Mouse (Mus musculus) heart, adult 2 months (tissue): ENCODE measurements at regions not wholly inside any gene's neighbourhood (a gene's known extent, or its start where the extent isn't known, plus 50 kb on each side); places are given as distances from the start of the nearest gene placed in this dataset.

Source experiments
- DNase-seq, 2 experiments: peaks; one replicate each; pipeline ENCODE4 v3.0.0; 2021
- H3K27ac ChIP-seq: fragments of 200-600 bp; 2 replicates; pipeline ENCODE4 v1.8.1; 2022
- H3K27me3 ChIP-seq: fragments of 200-500 bp; 2 replicates; pipeline ENCODE4 v1.6.1; 2012; ENCODE audit warnings: mild to moderate bottlenecking, low read length, inconsistent platforms, mixed read lengths; ENCODE audit not compliant: control insufficient read depth, insufficient read depth
- H3K36me3 ChIP-seq: fragments of 200-500 bp; 2 replicates; pipeline ENCODE4 v1.6.1; 2012; ENCODE audit warnings: low read length, inconsistent platforms; ENCODE audit not compliant: control insufficient read depth, insufficient read depth
- H3K4me1 ChIP-seq: fragments of 200-500 bp; 2 replicates; pipeline ENCODE4 v1.6.1; 2011; ENCODE audit warnings: low read length; ENCODE audit not compliant: control insufficient read depth, insufficient read depth
- H3K4me3 ChIP-seq: fragments of 200-600 bp; 2 replicates; pipeline ENCODE4 v1.8.1; 2022
- H3K79me2 ChIP-seq: fragments of 200-500 bp; replicated peaks from 2 replicates; pipeline ENCODE4 v1.6.1; 2012; ENCODE audit warnings: mild to moderate bottlenecking, inconsistent platforms, low read length, moderate library complexity, mixed read lengths; ENCODE audit not compliant: control insufficient read depth, insufficient read depth
- H3K9ac ChIP-seq: fragments of 200-500 bp; 2 replicates; pipeline ENCODE4 v1.6.1; 2012; ENCODE audit warnings: low read depth, mild to moderate bottlenecking, control low read depth, inconsistent platforms, low read length, mixed read lengths
- CTCF ChIP-seq: fragments of 200-600 bp; IDR thresholded peaks from 2 replicates; pipeline ENCODE4 v1.8.1; 2022; ENCODE audit warnings: antibody characterized with exemption, mild to moderate bottlenecking, moderate library complexity
- EP300 ChIP-seq: fragments of 200-500 bp; IDR thresholded peaks from 2 replicates; pipeline ENCODE4 v1.6.1; 2011; ENCODE audit warnings: low read depth, low read length, control low read depth; ENCODE audit not compliant: insufficient read depth
- POLR2A ChIP-seq: fragments of 200-500 bp; IDR thresholded peaks from 2 replicates; pipeline ENCODE4 v1.6.1; 2011; ENCODE audit warnings: mild to moderate bottlenecking, low read depth, low read length, control low read depth; ENCODE audit not compliant: insufficient read depth
- WGBS: fragments of 180-500 bp; shearing (Covaris S2); methylation state at CpG from one replicate; pipeline ENCODE4 v1.1.7; 2018; 5-methylcytosine and 5-hydroxymethylcytosine counted together
- intact Hi-C: fragments of 180-260 bp; cut with DNase I; formaldehyde crosslinking; loops from one replicate; pipeline ENCODE4 v1.15.1; 2025

GRCm38 (mm10) chr8:15313481-15313880 is 267.6 kb upstream of the BB014433 start:
- no peak for DNase-seq
- 51% methylated on average over 5 of the region's 5 CpGs for WGBS
- H3K79me2 ChIP-seq = no peaks in the 10 kb centered on the region
- H3K9ac ChIP-seq = no peak overlapping the region
- intact Hi-C loops = no loop called here
- H3K36me3 ChIP-seq = no peaks in the 10 kb centered on the region
- no peak overlapping the region for H3K27ac ChIP-seq
- TF ChIP-seq POLR2A (no peak), EP300 (no peak), CTCF (no peak)
- H3K4me3 ChIP-seq = no peak overlapping the region
- H3K4me1 ChIP-seq = no peaks in the 10 kb centered on the region
- H3K27me3 ChIP-seq = no peaks in the 10 kb centered on the region

GRCm38 (mm10) chr8:15311509-15311908 is 265.6 kb upstream of the BB014433 start:
- Histone ChIP-seq H3K4me3 (no peak overlapping the region), H3K27ac (no peak overlapping the region), H3K9ac (no peak overlapping the region), H3K27me3 (no peaks in the 10 kb centered on the region), H3K36me3 (no peaks in the 10 kb centered on the region), H3K79me2 (no peaks in the 10 kb centered on the region), H3K4me1 (no peaks in the 10 kb centered on the region)
- 71% methylated on average over 4 of the region's 4 CpGs for WGBS
- intact Hi-C loops = no loop called here
- TF ChIP-seq POLR2A (no peak), CTCF (no peak), EP300 (no peak)
- DNase-seq = no peak

GRCm38 (mm10) chr8:15311045-15311444 is 265.2 kb upstream of the BB014433 start:
- no peak overlapping the region for H3K9ac ChIP-seq
- no peaks in the 10 kb centered on the region for H3K4me1 ChIP-seq
- no peaks in the 10 kb centered on the region for H3K27me3 ChIP-seq
- DNase-seq = no peak
- no peaks in the 10 kb centered on the region for H3K36me3 ChIP-seq
- no peak overlapping the region for H3K4me3 ChIP-seq
- no peaks in the 10 kb centered on the region for H3K79me2 ChIP-seq
- TF ChIP-seq EP300 (no peak), CTCF (no peak), POLR2A (no peak)
- 61% methylated on average over 7 of the region's 7 CpGs for WGBS
- intact Hi-C loops = no loop called here
- no peak overlapping the region for H3K27ac ChIP-seq

GRCm38 (mm10) chr8:15304143-15304677 is 258.3 kb upstream of the BB014433 start:
- no peak for DNase-seq
- no peaks in the 10 kb centered on the region for H3K36me3 ChIP-seq
- H3K27ac ChIP-seq = no peak overlapping the region
- H3K4me1 ChIP-seq = no peaks in the 10 kb centered on the region
- no peaks in the 10 kb centered on the region for H3K79me2 ChIP-seq
- H3K27me3 ChIP-seq = no peaks in the 10 kb centered on the region
- H3K4me3 ChIP-seq = no peak overlapping the region
- no peak overlapping the region for H3K9ac ChIP-seq
- intact Hi-C loops = no loop called here
- TF ChIP-seq EP300 (no peak), CTCF (no peak), POLR2A (no peak)
- 42% methylated on average over 2 of the region's 2 CpGs for WGBS

GRCm38 (mm10) chr8:15273775-15274174 is 227.9 kb upstream of the BB014433 start:
- intact Hi-C loops = no loop called here
- Histone ChIP-seq H3K4me3 (no peak overlapping the region), H3K36me3 (no peaks in the 10 kb centered on the region), H3K27me3 (no peaks in the 10 kb centered on the region), H3K4me1 (no peaks in the 10 kb centered on the region), H3K27ac (no peak overlapping the region), H3K79me2 (no peaks in the 10 kb centered on the region), H3K9ac (no peak overlapping the region)
- 33% methylated on average over 5 of the region's 5 CpGs for WGBS
- no peak for DNase-seq
- TF ChIP-seq CTCF (no peak), EP300 (no peak), POLR2A (no peak)

GRCm38 (mm10) chr8:15271793-15272587 is 226.1 kb upstream of the BB014433 start:
- 58% methylated on average over 17 of the region's 17 CpGs for WGBS
- no peaks in the 10 kb centered on the region for H3K27me3 ChIP-seq
- intact Hi-C loops = loop anchor here (2.0 kb wide), 1 partner anchor 457 kb away; no protein-coding TSS in a partner anchor
- TF ChIP-seq EP300 (no peak), CTCF (no peak), POLR2A (no peak)
- H3K4me3 ChIP-seq = no peak overlapping the region
- H3K27ac ChIP-seq = no peak overlapping the region
- no peak for DNase-seq
- H3K36me3 ChIP-seq = no peaks in the 10 kb centered on the region
- H3K4me1 ChIP-seq = no peaks in the 10 kb centered on the region
- H3K9ac ChIP-seq = no peak overlapping the region
- H3K79me2 ChIP-seq = no peaks in the 10 kb centered on the region
